Mouse (Mus musculus): ENCODE measurements around the gene Dysf.

Dysf gene

DNA sequence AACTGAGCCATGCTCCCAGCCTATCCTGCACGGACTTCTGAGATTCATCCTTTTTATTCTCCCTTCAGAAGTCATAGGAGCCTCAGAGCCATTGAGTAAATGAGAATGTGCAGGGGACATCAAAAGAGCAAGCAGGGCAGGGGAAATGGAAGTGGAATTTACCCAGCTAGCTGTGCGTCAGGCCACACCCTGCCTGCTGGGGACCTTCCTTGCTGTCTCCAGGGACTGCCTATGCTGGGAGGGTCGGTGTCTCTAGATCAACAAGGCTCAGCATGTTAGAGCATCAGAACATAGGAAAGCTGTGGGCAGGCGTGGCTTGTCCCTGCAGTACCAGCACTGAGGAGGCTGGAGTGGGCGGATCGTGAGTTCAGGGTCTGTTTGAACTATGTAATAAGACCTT lies 42.6 kb downstream of the Dysf start:
- no peak for DNase-seq (ENCODE audit: low spot score in 2 of 2)

- no peak for DNase-seq (ENCODE audit: low spot score in 2 of 2)
These were observed 45.6 kb downstream of the Dysf start for GRCm38 (mm10) chr6:84053874-84054530.

GRCm38 (mm10) chr6:84055619-84056018 lies 47.2 kb downstream of the Dysf start:
- no peak for DNase-seq (ENCODE audit: low spot score in 2 of 2)

DNA sequence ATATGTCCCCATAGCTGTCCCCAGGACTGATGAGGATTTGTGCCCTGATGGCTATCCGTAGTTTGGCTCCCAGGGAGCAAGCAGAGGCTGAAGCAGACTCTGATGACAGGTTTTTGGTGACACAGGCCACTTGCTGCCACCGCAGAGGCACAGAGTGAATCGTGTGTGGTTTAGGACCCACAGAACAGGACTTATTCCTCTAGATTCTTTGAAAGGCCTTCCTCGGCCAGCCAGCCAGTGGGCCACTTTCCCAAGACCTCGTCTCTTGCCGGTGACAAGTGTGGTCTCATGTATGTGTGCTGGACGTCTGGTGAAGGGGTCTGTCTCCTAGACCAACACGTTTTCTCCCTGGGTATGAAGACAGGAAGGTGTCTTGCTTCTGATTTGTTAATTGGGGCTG lies 48.8 kb downstream of the Dysf start:
- no peak for DNase-seq (ENCODE audit: low spot score in 2 of 2)

DNA sequence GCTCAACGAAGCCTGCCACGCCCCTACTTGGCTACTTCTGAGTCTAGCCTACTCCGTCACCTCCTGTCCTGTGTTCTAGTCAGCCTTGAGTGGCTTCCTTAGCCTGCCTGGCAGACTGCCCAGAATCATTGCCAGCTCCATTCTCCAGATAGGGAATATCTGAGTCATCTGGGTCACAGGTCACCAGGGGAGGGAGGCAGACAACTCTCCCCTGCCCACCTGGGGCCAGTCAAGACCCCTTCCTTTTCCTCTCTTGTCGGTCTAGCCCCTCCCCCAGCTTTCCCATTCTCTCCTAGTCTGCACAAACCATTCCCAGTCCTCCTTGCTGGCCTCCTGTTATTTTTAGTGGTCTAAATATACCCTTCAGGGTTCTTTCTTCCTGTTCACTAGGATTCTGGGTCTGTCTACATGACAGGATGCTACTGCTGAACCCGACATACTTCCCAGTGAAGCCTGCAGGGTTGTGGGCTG lies 50.3 kb downstream of the Dysf start:
- DNase-seq (ENCODE audit: low spot score in 2 of 2) = no peak

GRCm38 (mm10) chr6:84059771-84060414 lies 51.5 kb downstream of the Dysf start:
- DNase-seq (ENCODE audit: low spot score in 2 of 2) = no peak

- DNase-seq (ENCODE audit: low spot score in 2 of 2) = peak in 1 of 2 experiments; percentile 31
These were observed 52.9 kb downstream of the Dysf start for GRCm38 (mm10) chr6:84061328-84061727.

GRCm38 (mm10) chr6:84062541-84062940 lies 54.2 kb downstream of the Dysf start:
- DNase-seq (ENCODE audit: low spot score in 2 of 2) = no peak

- DNase-seq (ENCODE audit: low spot score in 2 of 2) = no peak
These were observed 59.8 kb downstream of the Dysf start for GRCm38 (mm10) chr6:84068236-84068635.

- no peak for DNase-seq (ENCODE audit: low spot score in 2 of 2)
These were observed 61.9 kb downstream of the Dysf start for GRCm38 (mm10) chr6:84070251-84070650.

DNA sequence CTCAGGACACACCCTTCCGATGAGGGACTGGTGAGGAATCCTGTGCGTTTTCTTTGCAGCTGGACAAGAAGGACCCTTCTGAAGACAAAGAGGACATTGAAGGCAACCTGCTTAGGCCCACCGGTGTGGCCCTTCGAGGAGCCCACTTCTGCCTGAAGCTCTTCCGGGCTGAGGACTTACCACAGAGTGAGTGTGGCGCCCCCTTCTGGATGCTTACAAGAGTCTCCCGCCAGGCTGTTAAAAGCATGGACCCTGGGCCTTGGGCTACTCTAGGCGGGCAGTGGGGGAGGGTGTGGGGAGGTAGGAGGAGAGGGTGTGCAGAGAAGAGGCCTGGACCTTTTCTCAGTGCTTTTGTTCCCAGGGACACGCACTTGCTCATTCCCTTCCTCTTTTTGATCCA lies 64.2 kb downstream of the Dysf start:
- no peak for DNase-seq (ENCODE audit: low spot score in 2 of 2)

DNA sequence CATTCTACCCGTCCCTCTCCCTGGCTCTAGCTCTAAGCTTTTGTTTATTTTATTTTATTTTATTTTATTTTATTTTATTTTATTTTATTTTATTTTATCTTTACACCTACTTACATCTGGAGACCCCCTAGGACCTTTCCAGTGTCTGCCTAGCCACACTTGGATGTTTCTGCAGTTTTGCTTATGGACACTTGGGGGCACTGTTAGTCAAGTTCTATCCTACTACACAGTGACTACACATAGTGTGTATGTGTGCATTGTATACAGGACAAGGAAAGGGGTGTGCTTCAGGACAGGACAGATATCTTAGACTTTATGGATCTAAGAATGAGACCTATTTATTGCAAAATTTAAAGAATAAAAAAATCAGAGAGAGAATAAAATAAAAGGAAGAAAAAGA lies 69.8 kb downstream of the Dysf start:
- no peak for DNase-seq (ENCODE audit: low spot score in 2 of 2)

DNA sequence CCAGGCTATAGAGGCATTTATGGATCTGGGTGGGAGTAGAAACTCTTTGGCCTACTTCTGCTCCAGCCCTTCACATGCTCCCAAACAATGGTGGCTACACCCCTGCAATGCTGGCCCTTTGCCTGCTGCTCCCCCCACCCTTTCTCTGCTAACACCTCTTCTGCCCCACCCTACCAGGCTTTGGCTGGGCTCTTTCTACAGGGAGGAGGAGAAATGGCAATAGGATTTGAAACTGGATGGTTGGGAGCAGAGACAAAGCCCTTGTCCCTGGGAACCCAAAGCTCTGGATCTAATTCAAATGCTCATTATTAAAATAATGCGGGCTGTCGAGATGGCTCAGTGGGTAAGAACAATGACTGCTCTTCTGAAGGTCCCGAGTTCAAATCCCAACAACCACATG lies 72.2 kb downstream of the Dysf start:
- DNase-seq (ENCODE audit: low spot score in 2 of 2) = no peak

GRCm38 (mm10) chr6:84084757-84085156 lies 76.4 kb downstream of the Dysf start:
- DNase-seq (ENCODE audit: low spot score in 2 of 2) = no peak

DNA sequence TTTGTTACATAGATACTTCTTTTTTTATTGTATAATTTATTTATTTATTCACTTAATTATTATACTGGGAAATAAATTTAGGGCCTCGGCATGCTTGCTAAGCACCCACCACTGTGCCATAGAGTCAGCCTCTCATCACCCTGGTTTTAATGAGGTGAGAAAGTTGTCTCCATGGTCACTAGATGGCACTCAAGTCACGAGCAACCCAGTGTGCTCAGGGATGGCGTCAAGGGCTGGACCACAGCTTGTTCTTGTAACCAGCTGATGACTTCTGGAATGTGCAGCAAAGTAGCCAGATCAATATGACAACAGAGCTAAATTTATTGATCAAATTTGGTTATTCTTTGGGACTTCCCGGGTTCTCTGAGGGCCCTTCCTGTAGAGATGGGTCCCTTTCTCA lies 85.1 kb downstream of the Dysf start:
- DNase-seq (ENCODE audit: low spot score in 2 of 2) = no peak

- DNase-seq (ENCODE audit: low spot score in 2 of 2) = no peak
These were observed 86.1 kb downstream of the Dysf start for GRCm38 (mm10) chr6:84094536-84094935.

- DNase-seq (ENCODE audit: low spot score in 2 of 2) = peak; percentile 19 to 43
These were observed 86.6 kb downstream of the Dysf start for GRCm38 (mm10) chr6:84094998-84095397.

DNA sequence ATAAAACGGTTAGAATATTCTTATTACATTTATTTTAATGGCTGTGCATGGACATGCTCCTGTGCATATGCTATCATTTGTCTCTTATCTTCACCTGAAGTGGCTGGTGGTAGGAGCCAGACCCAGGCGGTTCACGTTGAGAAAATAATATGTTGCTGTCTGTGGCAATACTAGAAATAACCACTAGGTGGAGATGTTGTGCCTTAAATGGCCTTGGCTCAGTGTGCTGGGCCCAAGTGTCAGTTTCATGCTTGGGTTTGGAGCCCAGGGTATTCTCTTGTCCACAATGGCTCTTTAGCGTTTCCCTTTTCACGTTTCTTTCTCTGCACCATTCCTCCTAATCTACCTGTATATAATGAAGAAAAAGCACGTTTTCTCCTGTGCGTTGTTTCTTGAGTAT lies 87.5 kb downstream of the Dysf start:
- DNase-seq (ENCODE audit: low spot score in 2 of 2) = no peak

GRCm38 (mm10) chr6:84102002-84102401 lies 93.6 kb downstream of the Dysf start:
- DNase-seq (ENCODE audit: low spot score in 2 of 2) = no peak

GRCm38 (mm10) chr6:84105148-84106022 lies 97.0 kb downstream of the Dysf start:
- no peak for DNase-seq (ENCODE audit: low spot score in 2 of 2)

DNA sequence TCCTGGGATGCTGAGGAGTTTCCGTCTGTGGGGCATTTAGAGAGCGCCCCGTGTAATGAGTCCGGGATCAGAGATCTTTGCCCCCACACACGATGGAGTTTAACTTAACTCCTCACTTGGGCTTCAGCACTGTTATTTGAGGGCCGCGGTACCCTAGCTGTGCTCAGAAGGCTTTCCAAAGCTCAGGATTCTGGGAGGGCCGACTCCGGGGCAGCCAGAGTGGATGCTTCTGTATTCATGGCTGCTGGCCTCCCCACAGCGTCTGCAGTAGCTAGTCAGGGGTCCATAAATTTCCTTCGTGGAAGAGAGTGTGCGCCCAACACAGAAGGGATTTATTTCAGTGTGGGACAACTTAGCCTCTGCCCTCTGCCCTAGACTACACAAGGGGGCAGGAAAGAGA lies 97.7 kb downstream of the Dysf start:
- DNase-seq (ENCODE audit: low spot score in 2 of 2) = no peak

- DNase-seq (ENCODE audit: low spot score in 2 of 2) = no peak
These were observed 102.0 kb downstream of the Dysf start for GRCm38 (mm10) chr6:84110377-84110776.

GRCm38 (mm10) chr6:84111106-84111505 lies 102.7 kb downstream of the Dysf start:
- no peak for DNase-seq (ENCODE audit: low spot score in 2 of 2)
